Mouse (Mus musculus): ENCODE measurements at regions not wholly inside any gene's neighbourhood (a gene's known extent, or its start where the extent isn't known, plus 50 kb on each side); places are given as distances from the start of the nearest gene placed in this dataset.

DNA sequence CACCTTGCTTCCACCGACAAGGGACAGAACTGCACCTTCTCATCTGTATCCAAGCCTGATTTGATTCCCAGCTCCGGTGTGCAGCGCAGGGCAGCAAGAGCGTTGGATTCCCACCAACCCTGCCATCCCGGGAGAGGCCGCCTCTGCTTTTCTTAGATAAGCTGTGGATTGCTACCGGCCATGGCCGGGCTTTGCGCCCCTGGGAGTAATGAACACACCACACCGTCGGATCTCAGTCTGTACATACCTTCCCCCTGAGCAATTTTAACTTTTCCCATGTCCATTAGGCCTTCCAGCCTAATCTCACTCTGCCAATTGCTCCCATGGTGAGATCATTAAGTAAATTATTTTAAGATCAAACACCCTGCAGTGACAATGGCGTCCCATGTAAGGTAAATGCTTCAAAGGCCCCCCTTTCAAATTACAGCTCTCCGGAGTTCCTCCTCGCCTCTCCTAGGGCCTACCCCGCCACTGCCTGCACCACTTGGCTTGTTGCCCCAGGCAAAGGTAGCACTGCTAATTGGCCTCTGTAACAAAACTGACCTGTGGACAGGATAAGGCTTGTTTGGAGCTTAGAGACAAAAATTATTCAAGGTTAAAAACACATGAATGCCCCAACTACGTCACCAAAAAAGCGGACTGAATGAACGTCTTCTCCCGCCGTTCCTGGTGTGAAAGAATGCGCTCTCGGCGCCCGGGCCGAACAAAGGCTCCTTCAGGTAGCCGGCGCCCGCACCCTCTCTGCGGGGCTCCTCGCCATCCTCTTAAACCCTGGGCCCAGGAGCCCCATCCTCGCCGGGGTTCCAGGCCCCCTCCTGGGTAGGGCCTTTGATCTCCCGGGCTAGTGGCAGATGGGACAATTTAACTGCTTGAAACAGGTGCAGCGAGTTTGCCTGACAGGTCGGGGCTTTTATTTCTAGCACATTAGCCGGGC lies 228.5 kb upstream of the Sp4 start:
- no peak for DNase-seq

DNA sequence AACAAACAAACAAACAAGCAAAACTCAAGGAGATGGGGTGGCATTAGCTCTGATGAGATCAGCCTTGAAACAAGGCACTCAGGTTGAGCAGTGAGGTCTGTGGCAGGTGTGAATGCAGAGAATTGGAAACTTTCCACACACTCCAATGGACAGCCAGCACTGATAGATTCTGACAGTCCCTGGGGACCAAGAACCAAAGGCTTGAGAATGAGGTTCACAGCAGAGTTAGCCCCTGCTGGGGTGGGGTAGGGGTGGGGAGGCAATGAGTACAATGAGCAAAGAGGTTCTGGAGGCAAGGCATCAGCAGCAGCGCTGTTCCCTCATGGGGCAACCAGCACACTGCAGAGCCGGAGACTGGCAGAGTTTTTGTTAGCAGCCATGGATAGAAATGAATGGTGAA lies 220.5 kb upstream of the Sp4 start:
- no peak for DNase-seq

DNA sequence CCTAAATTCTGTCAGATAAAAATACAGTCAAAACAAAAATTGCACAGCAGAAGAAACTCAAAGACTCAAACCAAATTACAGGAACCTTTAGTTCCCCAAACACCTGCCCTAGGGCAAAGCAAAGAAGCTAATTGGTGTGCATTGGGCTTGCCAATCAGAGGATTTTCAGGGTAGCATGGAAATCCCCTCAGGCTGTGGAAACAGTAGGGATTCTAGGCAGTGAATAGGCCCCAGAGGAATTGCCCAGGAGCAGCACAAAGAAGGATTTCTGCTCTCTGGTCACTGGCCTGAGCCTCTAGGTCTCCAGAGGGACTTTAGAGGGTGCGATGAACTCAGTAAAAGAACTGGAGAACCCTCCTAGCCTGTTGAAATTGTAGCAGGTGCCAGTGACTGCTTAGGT lies 220.1 kb upstream of the Sp4 start:
- DNase-seq: no peak

DNA sequence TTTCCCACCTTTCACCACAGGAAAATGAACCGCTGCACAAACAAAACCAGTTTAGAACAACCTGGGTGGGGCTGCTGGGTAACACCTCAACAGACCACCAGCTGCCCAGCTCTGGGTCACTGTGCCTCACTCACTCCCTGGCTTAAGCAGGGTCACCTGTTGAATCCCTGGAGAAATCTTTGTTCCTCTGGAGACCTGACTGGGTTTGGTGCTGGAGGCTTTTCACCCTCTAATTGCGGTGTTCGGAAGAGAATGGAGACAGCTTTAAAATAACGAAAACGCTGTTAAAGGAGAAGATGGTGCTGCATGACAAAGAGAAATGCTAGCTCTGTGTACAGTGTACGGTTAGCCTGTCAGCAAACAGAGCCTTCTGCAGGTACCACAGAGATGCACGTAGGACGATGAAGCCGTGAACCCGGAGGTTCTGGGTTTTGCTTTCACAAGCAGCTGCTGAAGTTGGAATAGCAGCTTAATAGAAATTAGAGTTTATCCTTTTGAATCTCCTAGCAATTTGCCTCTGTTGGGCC lies 218.6 kb upstream of the Sp4 start:
- DNase-seq: no peak

DNA sequence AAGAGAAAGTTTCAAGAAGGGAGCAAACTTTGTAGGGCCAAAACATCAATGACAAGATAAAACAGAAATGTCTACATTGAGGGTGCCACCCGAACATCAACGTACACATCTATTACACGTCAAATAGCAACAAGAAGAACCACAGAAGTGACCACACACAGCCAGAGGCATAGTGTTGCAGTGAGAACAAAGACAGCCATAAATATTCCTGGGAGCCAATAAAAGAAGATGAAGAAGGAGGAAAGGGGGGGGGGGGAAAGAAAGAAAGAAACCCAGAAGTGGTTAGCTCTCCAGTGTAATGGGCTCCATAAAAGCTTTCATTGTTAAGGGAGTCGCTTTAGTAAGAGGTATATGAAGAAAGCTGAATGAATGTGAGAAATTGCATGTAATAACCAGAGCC lies 209.7 kb upstream of the Sp4 start:
- no peak for DNase-seq

DNA sequence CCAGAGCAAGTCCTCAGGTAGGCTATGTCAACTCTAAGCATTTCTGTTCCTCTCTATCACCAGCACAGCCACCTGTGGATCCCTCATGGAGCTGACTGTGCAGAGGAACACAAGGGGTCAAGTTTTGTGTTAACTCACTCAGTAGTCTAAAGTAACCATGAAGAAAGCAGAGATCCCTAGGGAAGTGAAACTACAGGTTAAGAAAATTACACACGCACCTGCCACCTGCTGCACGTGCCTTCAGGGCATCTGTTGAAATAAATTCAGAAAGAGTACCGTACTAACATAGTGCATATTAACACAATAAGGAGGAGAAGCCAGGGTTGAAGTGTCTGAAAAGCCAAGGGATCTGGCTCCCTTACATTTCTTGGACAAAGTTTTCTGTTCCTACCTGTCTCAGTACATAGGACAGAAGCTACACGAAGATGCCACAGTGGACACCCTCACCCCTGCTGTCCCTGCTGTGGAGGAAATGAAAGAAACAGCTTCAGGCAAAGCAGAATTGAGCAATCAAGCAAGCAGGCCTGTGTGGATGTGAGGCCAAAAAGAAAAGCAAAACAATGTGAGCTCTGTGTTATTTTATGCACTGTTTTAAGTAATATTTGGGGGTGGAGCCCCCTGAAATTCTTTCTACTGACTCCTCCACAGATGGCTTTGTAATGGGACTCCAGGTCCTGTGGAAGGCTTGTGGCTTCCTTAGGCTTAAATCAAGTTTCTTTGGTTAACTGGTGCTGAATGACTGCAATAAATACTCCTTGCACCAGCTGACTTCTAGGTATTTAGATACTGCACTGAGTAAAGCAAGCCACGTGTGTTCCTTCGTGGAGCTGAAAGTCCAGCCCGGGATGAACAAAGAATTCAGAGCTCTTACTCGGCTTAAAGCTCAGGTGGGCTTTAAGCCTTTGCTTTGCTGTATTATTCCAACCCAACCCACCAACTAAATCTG lies 208.0 kb upstream of the Sp4 start:
- no peak for DNase-seq

DNA sequence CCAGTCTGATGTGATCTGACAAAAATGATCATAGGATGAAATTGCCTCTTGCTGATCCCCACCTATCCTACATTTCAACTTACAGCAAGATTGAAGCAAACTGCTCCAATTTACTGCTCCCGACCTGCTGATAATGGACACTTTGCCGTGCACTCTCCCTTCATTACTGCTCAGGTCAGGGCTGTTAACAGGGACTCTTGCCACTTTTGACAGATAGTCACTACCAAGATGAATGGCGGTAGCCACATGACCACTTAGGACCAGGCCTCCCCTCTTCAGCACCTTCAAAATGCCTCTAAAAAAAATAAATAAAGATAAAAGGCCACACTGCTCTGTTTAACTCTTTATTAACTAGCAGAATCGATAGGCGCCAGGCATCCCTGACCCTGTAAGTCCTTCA lies 199.2 kb upstream of the Sp4 start:
- no peak for DNase-seq

DNA sequence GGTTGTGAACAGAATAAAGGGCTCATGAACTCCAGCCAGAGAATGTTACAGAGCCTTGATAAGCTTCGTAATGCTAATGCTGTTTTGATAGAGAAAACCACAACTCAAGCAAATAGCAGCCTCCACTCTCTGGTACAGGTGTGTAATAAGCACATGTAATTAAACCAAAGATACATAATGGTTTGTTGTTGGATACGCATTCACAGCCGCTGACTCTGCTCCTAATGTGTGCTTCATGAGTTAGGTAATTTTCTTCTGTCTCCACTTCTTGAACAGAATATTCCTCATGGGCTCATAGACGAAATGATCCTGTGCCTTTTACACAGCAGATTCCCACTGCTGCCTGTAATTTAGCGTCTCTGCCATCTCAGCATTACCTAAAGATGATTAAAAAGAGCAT lies 186.8 kb upstream of the Sp4 start:
- DNase-seq: no peak

DNA sequence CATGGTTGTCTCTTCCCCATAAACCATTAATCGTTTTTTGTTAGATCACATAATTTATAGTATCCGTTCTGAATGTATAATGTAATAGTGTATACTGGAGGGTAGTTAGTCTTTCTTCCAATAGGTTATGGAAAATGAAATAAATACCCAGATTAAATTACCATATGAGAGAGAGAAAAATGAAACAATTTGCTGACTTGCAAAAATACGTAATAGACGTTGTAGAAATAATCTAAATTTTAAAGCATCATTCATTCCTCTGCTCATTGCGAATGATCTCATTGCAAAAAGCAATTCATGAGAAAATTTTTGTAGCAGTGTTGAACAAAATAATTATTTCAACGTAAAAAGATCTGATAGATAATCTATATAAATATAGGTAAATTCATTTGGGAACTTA lies 185.2 kb upstream of the Sp4 start:
- no peak for DNase-seq

DNA sequence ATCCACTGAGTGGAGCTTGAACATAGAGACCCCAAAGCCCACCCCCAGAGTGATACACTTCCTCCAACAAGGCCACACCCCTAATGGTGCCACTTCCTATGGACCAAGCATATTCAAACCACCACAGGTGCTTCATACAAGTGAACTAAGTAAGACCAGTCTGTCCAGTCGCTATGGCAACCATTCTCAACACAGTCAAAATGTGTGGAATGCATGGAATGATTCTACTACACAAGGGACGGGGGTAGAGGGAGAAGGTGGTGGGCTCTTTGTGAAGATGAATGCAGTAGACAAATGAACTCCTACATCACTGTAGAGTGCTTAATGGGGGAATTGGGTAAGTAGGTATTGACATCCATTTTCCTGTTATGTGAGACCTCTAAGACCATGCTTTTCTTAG lies 180.1 kb upstream of the Sp4 start:
- DNase-seq: no peak

DNA sequence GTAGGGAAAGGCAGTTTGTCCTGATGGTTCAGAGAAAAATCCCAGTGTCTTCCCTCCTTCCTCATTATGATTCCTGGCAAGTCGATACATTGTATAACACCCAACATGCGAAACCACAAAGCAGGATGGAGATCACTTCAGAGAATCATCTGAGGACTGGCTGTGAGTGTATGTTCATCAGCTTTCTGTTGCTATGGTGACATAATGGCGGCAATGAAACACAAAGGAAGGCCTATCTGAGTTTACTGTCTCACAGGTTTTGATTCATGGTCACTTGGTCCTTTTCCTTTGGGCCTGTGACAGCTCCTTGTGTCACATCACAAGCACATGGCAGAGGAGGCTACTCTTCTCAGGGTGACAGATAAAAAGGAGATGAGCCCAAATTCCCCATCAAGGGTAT lies 173.5 kb upstream of the Sp4 start:
- DNase-seq: no peak

DNA sequence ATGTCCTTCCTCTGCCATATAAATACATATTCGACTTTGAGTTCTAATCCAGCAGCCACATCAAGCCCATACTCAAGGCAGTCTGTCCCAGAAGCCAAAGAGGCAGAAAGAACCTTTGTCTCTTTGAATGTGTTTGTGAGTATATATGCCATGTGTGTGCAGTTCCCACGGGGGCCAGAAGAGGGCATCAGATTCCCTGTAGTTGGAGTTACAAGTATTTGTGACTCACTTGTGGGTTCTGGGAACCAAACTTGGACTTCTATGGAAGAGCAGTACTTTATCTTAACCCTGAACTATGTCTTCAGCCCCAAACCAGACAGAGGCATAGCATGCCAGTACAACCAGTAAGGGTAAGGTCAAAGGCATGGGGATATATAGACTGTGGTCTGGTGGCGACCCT lies 165.6 kb upstream of the Sp4 start:
- DNase-seq: no peak

DNA sequence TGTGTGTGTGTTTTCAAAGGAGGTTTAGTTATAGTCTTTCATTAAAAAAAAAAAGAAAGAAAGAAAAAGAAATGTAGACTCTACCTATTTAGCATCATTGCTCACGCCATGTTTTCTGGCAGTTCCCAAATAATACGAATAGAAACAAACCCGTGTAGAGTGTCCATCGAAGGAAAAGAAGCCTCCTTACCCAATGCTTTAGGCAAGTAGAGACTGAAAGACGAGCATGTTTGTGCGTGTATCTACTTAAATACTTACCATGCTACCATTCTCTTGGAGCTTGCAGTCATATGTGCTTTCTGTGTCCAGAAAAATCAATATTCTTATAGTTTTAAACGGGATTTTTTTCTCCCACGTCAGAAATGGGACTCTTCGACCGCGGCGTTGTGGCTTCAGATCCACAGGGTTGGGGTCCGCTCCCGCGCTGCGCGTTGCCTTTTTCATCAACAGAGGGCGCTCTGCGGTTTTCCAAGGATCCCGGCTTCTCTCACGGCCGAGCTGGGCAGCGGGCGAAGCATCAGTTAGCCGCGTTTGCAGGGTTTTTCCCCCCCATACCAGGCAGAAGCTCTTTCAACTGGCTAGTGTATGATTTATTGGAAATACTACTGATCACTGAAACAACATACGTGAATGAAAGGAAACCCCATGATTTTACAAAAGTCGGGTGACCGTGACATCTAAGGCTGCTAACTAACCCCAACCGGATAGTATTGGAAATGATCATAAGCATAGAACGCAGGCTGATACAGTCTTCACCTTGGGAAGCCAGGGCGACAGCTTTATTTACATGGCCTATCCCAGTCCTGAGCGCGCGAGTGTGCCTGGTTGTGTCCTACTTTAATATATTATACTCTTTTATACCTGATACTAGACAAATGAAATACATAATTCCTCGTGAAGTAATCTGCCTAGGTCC lies 156.5 kb upstream of the Sp4 start:
- peak; percentile 29 for DNase-seq

DNA sequence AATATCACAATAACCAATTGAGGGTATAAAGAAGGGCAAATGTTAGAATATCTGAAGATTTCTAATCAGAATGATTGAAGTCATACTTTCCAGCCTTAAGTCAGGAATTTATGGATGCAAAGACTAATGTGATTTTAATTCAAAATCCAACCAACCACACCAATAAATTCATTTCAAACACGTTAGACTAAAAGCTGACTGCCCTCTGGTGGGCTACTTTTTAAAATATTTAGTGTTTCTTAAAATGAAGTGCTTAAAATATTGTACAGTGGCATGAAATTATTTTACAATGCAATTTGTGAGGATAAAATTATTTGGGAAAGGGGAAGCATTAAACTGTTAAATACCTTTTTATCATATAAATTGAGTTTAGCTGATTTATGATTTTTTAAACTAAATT lies 154.4 kb upstream of the Sp4 start:
- no peak for DNase-seq

DNA sequence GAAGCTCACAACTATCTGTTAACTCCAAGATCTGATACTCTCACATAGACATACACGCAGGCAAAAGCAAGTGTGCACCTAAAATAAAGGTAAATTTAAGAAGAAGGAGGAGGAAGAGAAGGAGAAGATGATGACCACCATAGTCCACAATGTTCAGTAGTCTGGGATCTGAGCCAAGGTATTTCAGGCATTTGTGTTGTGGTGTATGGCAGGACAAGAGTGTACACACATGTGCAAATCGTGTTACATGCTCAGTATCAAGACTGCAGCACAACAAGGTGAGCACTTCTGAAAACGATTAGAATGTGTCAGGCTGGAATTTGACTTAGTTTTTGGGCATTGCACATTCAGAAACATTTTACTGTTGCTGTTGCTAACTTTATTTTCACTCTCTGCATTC lies 138.4 kb upstream of the Sp4 start:
- no peak for DNase-seq

DNA sequence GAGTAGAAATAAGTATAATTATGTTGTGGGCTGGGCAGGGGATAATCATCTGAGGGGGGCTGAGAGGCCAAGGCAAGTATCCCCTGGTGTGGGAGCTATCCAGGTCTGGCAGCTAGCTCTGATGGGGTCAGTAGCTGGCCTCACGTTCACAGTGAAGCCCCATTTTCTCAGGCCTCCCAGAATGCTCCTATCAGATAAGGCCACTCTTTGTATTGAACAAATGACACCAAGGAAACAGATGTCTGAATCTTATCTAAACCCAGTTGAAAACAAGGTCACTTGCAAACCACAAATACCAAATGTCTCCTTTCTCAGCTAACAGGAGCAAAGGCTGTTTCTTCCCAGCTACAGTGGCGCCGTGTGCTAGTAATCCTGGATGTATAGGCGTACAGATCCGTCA lies 137.6 kb upstream of the Sp4 start:
- DNase-seq: no peak

DNA sequence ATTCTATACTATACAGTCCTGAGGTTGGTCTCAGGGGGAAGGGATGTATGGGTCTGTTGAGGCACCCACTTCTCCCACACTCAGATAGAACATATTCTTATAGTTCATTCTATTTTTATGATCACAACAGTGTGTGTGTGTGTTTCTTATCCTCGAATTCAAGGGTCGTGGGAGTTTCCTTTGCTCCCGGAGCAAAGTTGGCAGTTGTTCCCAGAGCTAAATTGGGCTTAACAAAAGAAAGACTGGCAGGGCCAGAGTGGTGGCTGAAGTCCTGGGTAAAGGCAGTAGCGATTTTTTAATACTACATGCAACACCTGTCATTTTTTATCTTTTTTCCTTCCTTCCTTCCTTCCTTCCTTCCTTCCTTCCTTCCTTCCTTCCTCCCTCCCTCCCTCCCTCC lies 131.5 kb upstream of the Sp4 start:
- no peak for DNase-seq

DNA sequence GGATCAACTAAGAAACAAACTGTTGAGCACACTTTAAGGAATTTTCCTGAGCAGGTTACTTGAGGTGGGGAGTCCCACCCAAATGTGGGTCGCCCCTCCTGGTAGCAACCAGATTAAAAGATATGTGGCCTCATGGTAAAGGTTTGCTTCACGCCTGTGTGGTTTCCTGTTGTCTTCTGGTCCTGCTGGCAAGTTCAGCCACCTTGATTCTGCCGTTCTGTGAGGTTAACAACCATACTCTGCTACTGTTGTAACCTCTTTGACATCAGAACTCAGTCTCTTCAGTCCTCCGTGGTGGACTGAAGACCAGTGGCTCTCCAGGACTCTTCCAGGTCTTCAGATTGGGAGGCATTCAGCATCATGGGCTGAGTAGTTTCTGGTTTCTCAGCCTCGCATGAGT lies 127.1 kb upstream of the Sp4 start:
- DNase-seq: no peak

DNA sequence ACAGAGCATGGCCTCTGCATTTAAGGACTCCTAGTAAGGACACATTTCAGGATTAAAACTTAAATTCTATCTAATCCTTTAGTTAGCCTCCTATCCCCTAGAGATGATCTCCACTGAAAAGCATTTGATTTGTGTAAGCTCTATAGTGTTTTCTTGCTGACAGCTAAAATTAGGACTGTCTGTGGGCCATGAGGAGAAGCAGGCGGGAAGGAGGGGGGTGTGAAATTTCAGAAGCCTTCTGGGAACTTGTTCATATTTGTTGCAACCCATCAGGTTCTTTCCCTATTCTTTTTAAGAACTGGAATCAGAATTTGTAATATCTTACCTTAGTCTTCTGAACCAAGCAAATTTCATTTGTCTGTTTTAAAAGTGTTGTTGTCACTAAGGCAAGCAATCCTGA lies 114.7 kb upstream of the Sp4 start:
- no peak for DNase-seq

DNA sequence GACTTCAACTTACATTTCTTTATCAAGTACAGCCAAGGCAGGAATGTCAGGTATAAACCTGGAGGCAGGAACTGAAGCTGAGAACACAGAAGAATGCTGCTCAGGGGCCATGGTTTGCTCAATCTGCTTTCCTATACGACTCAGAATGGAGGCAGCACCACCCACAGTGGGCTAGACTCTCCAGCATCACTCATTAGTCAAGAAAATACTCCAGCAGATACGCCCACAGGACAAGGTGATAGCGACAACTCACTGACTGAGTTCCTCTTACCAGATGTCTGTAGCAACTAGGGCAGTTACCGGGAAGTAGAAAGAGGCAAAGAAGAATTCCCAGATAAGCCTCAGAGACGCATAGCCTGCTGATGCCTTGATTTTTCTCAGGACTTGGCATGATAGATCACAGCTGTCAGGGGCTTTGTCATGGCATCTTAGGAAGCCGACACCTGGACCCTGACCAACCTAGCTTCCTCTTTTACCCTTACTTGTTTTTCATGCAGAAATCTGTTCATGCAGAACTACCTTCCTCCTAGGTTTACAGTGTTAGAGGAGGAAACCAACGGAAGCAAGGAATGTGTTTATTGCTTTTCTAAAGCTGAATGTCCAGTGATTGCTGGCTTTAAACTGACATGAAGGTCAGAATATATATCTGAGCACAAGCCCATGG lies 110.7 kb upstream of the Sp4 start:
- DNase-seq: no peak

DNA sequence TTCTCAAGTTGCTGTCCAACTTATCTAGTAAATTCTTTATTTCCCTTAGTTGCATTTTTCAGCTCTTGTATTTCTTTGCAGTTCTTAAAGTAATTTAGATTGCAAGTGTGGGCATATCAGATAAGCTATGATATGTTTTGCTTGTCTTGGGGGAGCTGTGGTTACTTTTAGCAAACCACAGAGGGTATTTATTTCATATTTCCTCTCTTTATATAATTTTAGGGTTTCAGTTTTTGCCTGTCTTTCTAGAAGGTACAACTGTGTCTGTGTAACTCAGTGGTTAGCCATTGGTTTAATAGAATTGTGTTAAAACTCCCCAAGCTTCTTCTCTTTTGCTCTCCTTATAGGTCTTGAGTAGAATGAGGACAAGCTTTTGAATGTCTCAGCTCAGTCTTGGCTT lies 109.7 kb upstream of the Sp4 start:
- DNase-seq: no peak

DNA sequence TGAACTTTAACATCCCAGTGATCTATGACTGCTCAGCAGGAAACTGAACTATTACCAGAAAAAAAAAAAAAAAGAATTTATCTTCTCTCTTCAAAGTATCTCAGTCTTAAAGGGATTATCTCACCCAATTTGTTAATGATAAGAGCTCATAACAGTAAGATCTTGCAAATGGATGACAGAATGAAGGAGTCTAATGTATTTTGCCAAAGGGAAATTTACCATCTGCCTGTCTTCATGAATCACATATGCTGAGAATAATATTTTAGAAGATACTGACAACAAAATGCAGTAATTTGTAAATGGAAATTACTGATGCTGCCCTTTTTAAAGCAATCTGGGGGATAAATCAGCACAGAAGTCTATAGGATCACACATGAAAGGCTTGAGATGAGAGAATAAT lies 103.9 kb upstream of the Sp4 start:
- no peak for DNase-seq
